Mouse (Mus musculus) gastrocnemius, postnatal 25 days (tissue): ENCODE results near the gene Gm10096. TPM values are rescaled to one million over a fixed set of nuclear protein-coding genes. Genes with fewer than 3 reads are reported as not detected.
"Not testable (repeated sequence)": the region's sequence is repeated elsewhere in the genome, so short reads cannot be mapped to it uniquely, and the experiment has no call there.

Source experiments
- DNase-seq: peaks from one replicate; pipeline ENCODE4 v3.0.0; 2022
- long read RNA-seq, 2 experiments: library from polyadenylated mRNA; stranded (forward); transcript quantifications; one replicate each; pipeline ENCODE4 v2.0.0; 2021
- total RNA-seq, 2 experiments: library from RNA; stranded (reverse); gene quantifications; 1 replicate in 1 of 2; 2 replicates in 1 of 2; pipeline ENCODE4 v1.2.3; 2021

The Gm10096 gene
- not detected for total RNA-seq
- long read RNA-seq, experiment 1, result 0 reads
- long read RNA-seq, experiment 2, result 0 reads

DNA sequence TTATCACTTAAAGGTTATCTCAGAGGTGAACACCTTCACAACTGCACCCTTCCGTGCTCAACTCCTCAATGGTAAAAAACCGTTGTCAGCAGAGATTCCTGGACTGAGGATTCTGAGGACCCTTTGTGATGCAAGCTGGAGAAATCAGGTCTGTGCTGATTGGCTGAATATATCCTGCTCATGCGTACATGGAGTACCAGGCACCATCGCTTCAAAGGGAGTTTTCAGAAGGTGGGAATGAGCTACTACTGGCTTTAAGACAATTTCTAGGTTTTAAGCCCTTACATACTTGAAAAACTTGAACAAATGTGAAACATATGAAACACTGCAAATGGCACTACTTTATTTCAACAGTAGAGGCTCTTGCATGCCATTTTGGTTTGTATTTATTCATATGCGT lies at the start of gene Gm10096:
Gene Gm10096 (minus strand): TSS at position 101 of the 400 bp plus-strand sequence.
- not testable (repeated sequence) for DNase-seq
